Mouse (Mus musculus): ENCODE measurements around the gene Npat. TPM values are rescaled to one million over a fixed set of nuclear protein-coding genes. Genes with fewer than 3 reads are reported as not detected.

Npat gene
- total RNA-seq (2021): 1 to 10 TPM; 4.7 to 4.9 TPM
- long read RNA-seq, experiment 1, partial matches to known transcripts: 0 of 2 reads
- long read RNA-seq, experiment 1, other reads (novel, unspliced or antisense): 2 of 2 reads
- long read RNA-seq, experiment 2, full-length matches to known transcripts: 2 of 3 reads
- long read RNA-seq, experiment 2, partial matches to known transcripts: 0 of 3 reads
- long read RNA-seq, experiment 2, other reads (novel, unspliced or antisense): 1 of 3 reads

- DNase-seq: peak; percentile 100
- intact Hi-C loops (cut with DNase I): loop anchor here (5.0 kb wide), 2 partner anchors 76 to 289 kb away; partner anchors contain the start of genes Acat1 and Ddx10
- peak within 1 kb of the TSS; percentile 84 for H3K4me3 ChIP-seq
- H3K27ac ChIP-seq: peak within 1 kb of the TSS; percentile 91
- peak; percentile 31 for TF ChIP-seq CTCF (IDR thresholded peaks at IDR 0.05)
Measured at GRCm38 (mm10) chr9:53536558-53537320, at the start of gene Npat, which contains the start of gene Atm. TSS of gene Npat (plus strand) at chr9:53537047. TSS of gene Atm (minus strand) at chr9:53536740.

- no peak for DNase-seq
- Histone ChIP-seq H3K27ac (no peak overlapping the region), H3K4me3 (no peak overlapping the region)
- no peak for TF ChIP-seq CTCF (IDR thresholded peaks at IDR 0.05)
- intact Hi-C loops (cut with DNase I): no loop called here
Measured at GRCm38 (mm10) chr9:53508053-53508452, 28.8 kb upstream of the Npat start.

- Histone ChIP-seq H3K4me3 (no peak overlapping the region), H3K27ac (no peak overlapping the region)
- no peak for TF ChIP-seq CTCF (IDR thresholded peaks at IDR 0.05)
- intact Hi-C loops (cut with DNase I): no loop called here
- no peak for DNase-seq
Measured at GRCm38 (mm10) chr9:53514091-53514490, 22.8 kb upstream of the Npat start.

- no peak for TF ChIP-seq CTCF (IDR thresholded peaks at IDR 0.05)
- intact Hi-C loops (cut with DNase I): no loop called here
- no peak for DNase-seq
- H3K27ac ChIP-seq: no peak overlapping the region
- H3K4me3 ChIP-seq: no peak overlapping the region
Measured at GRCm38 (mm10) chr9:53517373-53518009, 19.4 kb upstream of the Npat start.

- H3K4me3 ChIP-seq: peak overlapping the region; percentile 84
- TF ChIP-seq CTCF (IDR thresholded peaks at IDR 0.05): no peak
- peak overlapping the region; percentile 91 for H3K27ac ChIP-seq
- DNase-seq: no peak
- intact Hi-C loops (cut with DNase I): loop anchor here (5.0 kb wide), 2 partner anchors 77 to 288 kb away; partner anchors contain the start of genes Acat1 and Ddx10
Measured at GRCm38 (mm10) chr9:53535416-53536320, 1.2 kb upstream of the Npat start.

GRCm38 (mm10) chr9:53537336-53537965, 604 bp downstream of the Npat start:
- intact Hi-C loops (cut with DNase I): loop anchor here (5.0 kb wide), 2 partner anchors 75 to 290 kb away; partner anchors contain the start of genes Acat1 and Ddx10
- no peak for DNase-seq
- Histone ChIP-seq H3K4me3 (peak overlapping the region; percentile 84), H3K27ac (peak overlapping the region; percentile 91)
- TF ChIP-seq CTCF (IDR thresholded peaks at IDR 0.05): no peak

GRCm38 (mm10) chr9:53570662-53571061, 33.8 kb downstream of the Npat start:
- intact Hi-C loops (cut with DNase I): no loop called here
- Histone ChIP-seq H3K4me3 (no peak overlapping the region), H3K27ac (no peak overlapping the region)
- TF ChIP-seq CTCF (IDR thresholded peaks at IDR 0.05): no peak; the same call in 1 of the 2 replicates
- DNase-seq: peak; percentile 20

GRCm38 (mm10) chr9:53572516-53573307, 35.9 kb downstream of the Npat start:
- peak overlapping the region; percentile 42 for H3K4me3 ChIP-seq
- DNase-seq: peak; percentile 72
- intact Hi-C loops (cut with DNase I): no loop called here
- peak overlapping the region; percentile 81 for H3K27ac ChIP-seq
- TF ChIP-seq CTCF (IDR thresholded peaks at IDR 0.05): no peak

- Histone ChIP-seq H3K4me3 (no peak overlapping the region), H3K27ac (no peak overlapping the region)
- DNase-seq: no peak
- intact Hi-C loops (cut with DNase I): no loop called here
- no peak for TF ChIP-seq CTCF (IDR thresholded peaks at IDR 0.05)
Measured at GRCm38 (mm10) chr9:53575721-53576120, 38.9 kb downstream of the Npat start.

- intact Hi-C loops (cut with DNase I): no loop called here
- no peak for DNase-seq
- H3K27ac ChIP-seq: no peak overlapping the region
- TF ChIP-seq CTCF (IDR thresholded peaks at IDR 0.05): no peak
- no peak overlapping the region for H3K4me3 ChIP-seq
Measured at GRCm38 (mm10) chr9:53581870-53582269, 45.0 kb downstream of the Npat start.

- DNase-seq: peak; percentile 80
- intact Hi-C loops (cut with DNase I): loop anchor here (2.0 kb wide), 2 partner anchors 14 to 72 kb away; no protein-coding TSS in a partner anchor
- Histone ChIP-seq H3K4me3 (no peak overlapping the region), H3K27ac (0 out of 2 replicates have a peak overlapping the region, but pooled peaks have one; percentile 24)
- TF ChIP-seq CTCF (IDR thresholded peaks at IDR 0.05): peak; percentile 97
Measured at GRCm38 (mm10) chr9:53594764-53595163, 57.9 kb downstream of the Npat start.

All from gastrocnemius, adult 2 months (tissue).